Mouse (Mus musculus): ENCODE measurements around the gene Eef1a1. TPM values are rescaled to one million over a fixed set of nuclear protein-coding genes. Genes with fewer than 3 reads are reported as not detected.

Eef1a1 gene
- total RNA-seq, 2 experiments from 2014 or later = 11,199 to 20,522 TPM

DNA sequence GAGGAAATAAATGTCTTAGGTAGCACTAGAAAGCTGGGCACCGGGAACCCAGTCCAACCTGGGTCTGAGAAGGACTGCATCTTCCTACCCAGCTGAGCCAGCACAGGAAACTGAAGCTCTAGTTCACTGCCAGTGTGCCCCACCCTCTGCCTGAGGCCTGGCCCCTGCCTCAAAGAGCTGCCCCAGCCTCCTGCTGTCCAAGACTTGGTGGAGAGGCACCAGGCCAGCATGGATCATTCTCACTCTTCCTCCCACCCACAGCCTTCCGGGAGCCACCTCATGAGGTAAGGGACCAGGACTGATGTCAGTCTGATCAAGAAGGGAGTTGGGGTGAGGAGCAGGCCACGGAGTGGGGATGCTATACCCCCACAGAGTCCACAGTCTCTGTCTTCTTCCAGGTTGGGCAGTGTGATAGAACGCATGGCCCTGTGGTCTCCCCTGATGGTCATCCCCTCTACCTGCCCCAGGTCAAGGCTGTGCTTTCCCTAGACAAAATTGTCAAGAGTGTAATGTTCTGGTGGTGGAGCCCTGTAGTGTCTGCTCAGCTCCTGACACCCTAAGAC, 60.0 kb downstream of the Eef1a1 start:
- ATAC-seq (replicated peaks; ENCODE audit: poor library complexity) = no peak; the same call in 1 of the 2 replicates

Other genes starting within 250 kb of the Eef1a1 start
- gene Gm3776, start 232.0 kb downstream of the Eef1a1 start, total RNA-seq (2015) = not detected in 2 replicates
- not detected in 2 replicates for gene Gm3776, start 232.0 kb downstream of the Eef1a1 start, total RNA-seq (2017)
- gene Gm10639, start 199.2 kb downstream of the Eef1a1 start, total RNA-seq (2015) = not detected in 2 replicates
- not detected in 2 replicates for gene Gm10639, start 199.2 kb downstream of the Eef1a1 start, total RNA-seq (2017)
- not detected in 2 replicates for gene Omt2a, start 174.4 kb downstream of the Eef1a1 start, total RNA-seq (2015)
- gene Omt2a, start 174.4 kb downstream of the Eef1a1 start, total RNA-seq (2017) = not detected in 2 replicates
- not detected in 2 replicates for gene Omt2b, start 161.6 kb downstream of the Eef1a1 start, total RNA-seq (2015)
- gene Omt2b, start 161.6 kb downstream of the Eef1a1 start, total RNA-seq (2017) = not detected in 2 replicates
- gene Gsta2, start 133.4 kb downstream of the Eef1a1 start, total RNA-seq (2015) = not detected in 2 replicates
- gene Gsta2, start 133.4 kb downstream of the Eef1a1 start, total RNA-seq (2017) = not detected in 2 replicates
- not detected in 2 replicates for gene Dppa5a, start 121.0 kb downstream of the Eef1a1 start, total RNA-seq (2015)
- not detected in 2 replicates for gene Dppa5a, start 121.0 kb downstream of the Eef1a1 start, total RNA-seq (2017)
- not detected in 2 replicates for gene Ooep, start 110.4 kb downstream of the Eef1a1 start, total RNA-seq (2015)
- not detected in 2 replicates for gene Ooep, start 110.4 kb downstream of the Eef1a1 start, total RNA-seq (2017)
- not detected in 2 replicates for gene Ddx43, start 93.4 kb downstream of the Eef1a1 start, total RNA-seq (2015)
- 0.07 and 0.29 TPM in 2 replicates for gene Ddx43, start 93.4 kb downstream of the Eef1a1 start, total RNA-seq (2017)
- gene Cgas, start 45.9 kb downstream of the Eef1a1 start, total RNA-seq (2015) = 21.4 and 23.4 TPM in 2 replicates
- gene Cgas, start 45.9 kb downstream of the Eef1a1 start, total RNA-seq (2017) = 13.7 and 20.4 TPM in 2 replicates
- 24.5 and 38.6 TPM in 2 replicates for gene Mto1, start 40.9 kb downstream of the Eef1a1 start, total RNA-seq (2015)
- 27.1 and 44.0 TPM in 2 replicates for gene Mto1, start 40.9 kb downstream of the Eef1a1 start, total RNA-seq (2017)
- not detected in 2 replicates for gene Gm17324, start 40.4 kb downstream of the Eef1a1 start, total RNA-seq (2015)
- gene Gm17324, start 40.4 kb downstream of the Eef1a1 start, total RNA-seq (2017) = not detected in 2 replicates
- 9.7 and 10.0 TPM in 2 replicates for gene Slc17a5, start 98.9 kb upstream of the Eef1a1 start, total RNA-seq (2015)
- 6.6 and 7.0 TPM in 2 replicates for gene Slc17a5, start 98.9 kb upstream of the Eef1a1 start, total RNA-seq (2017)
- 0.05 and 0.17 TPM in 2 replicates for gene Cd109, start 126.4 kb upstream of the Eef1a1 start, total RNA-seq (2015)
- gene Cd109, start 126.4 kb upstream of the Eef1a1 start, total RNA-seq (2017) = not detected in 2 replicates